15 mouse cellular contexts compared by ENCODE assay signal in genomic region chr17:14167594-14167993, GRCm38 (mm10). TPM values are rescaled to one million over a fixed set of nuclear protein-coding genes. Genes with fewer than 3 reads are reported as not detected.
DNase-seq lines count a peak whose midpoint lies in the region; ATAC-seq and TF ChIP-seq lines count a peak whose summit lies in the region.
"Had no signal": no experiment of that assay in that cellular context is flagged by ENCODE, and none has a peak within 500 bp of the region (broad histone marks: within the 10 kb centered on the region; RNA-seq: fewer than 3 reads in every experiment).

No protein-coding gene starts in this region.

- no peak overlapping the region for H3K9ac ChIP-seq in hindbrain, postnatal 0 days (replicated peaks; ENCODE audit: low read length)
- no peak overlapping the region for H3K9ac ChIP-seq in hindbrain, embryonic 14.5 days
- H3K9ac ChIP-seq: midbrain, embryonic 13.5 days had no signal

- peaks cover 22% of the 10 kb centered on the region for H3K4me1 ChIP-seq in hindbrain, postnatal 0 days (ENCODE audit: insufficient read depth, low read length)
- H3K4me1 ChIP-seq in hindbrain, embryonic 14.5 days (replicated peaks; ENCODE audit: control insufficient read depth, insufficient read depth, low read length) = peaks cover 19% of the 10 kb centered on the region

- H3K36me3 ChIP-seq in hindbrain, postnatal 0 days (ENCODE audit: insufficient read depth, low read length) = no peaks in the 10 kb centered on the region
- no peaks in the 10 kb centered on the region for H3K36me3 ChIP-seq in hindbrain, embryonic 14.5 days (replicated peaks; ENCODE audit: control insufficient read depth, insufficient read depth)
- H3K36me3 ChIP-seq: limb, embryonic 10.5 days; midbrain, embryonic 13.5 days had no signal

- TF ChIP-seq CTCF in hindbrain, postnatal 0 days (IDR thresholded peaks at IDR 0.05; ENCODE audit: low read depth) = no peak

- H3K4me2 ChIP-seq in hindbrain, postnatal 0 days (ENCODE audit: low read depth, low read length) = no peak overlapping the region
- H3K4me2 ChIP-seq in hindbrain, embryonic 14.5 days (replicated peaks) = no peak overlapping the region
- H3K4me2 ChIP-seq: midbrain, embryonic 13.5 days had no signal

- H3K27me3 ChIP-seq in hindbrain, postnatal 0 days (ENCODE audit: insufficient read depth, low read length) = no peaks in the 10 kb centered on the region
- no peaks in the 10 kb centered on the region for H3K27me3 ChIP-seq in hindbrain, embryonic 14.5 days (ENCODE audit: control insufficient read depth, insufficient read depth, low read length)
- H3K27me3 ChIP-seq: midbrain, embryonic 13.5 days; Patski had no signal

- no peak overlapping the region for H3K27ac ChIP-seq in hindbrain, postnatal 0 days
- no peak overlapping the region for H3K27ac ChIP-seq in hindbrain, embryonic 14.5 days
- H3K27ac ChIP-seq: layer of hippocampus, adult 2 months; limb, embryonic 10.5 days; midbrain, embryonic 13.5 days had no signal

- 52% methylated on average over 5 of the region's 5 CpGs for WGBS in hindbrain, postnatal 0 days
- WGBS in hindbrain, embryonic 14.5 days = 75% methylated on average over 5 of the region's 5 CpGs

- peak; percentile 14 for DNase-seq in adrenal gland, postnatal 25 days
- no peak for DNase-seq in adrenal gland, adult 8-10 months
- DNase-seq in hindbrain, postnatal 0 days (ENCODE audit: low spot score) = peak; percentile 63
- no peak for DNase-seq in hindbrain, embryonic 14.5 days (ENCODE audit: low spot score)
- DNase-seq in 3T3-L1 (ENCODE audit: low read depth, low spot score) (peak; percentile 57), MN1 (ENCODE audit: low spot score) (no peak)
- peak; percentile 86 for DNase-seq in kidney, postnatal 10 days
- no peak for DNase-seq in embryo, embryonic 9.5 days (ENCODE audit: extremely low spot score)
- DNase-seq: B cell, adult 2 months had no signal

- 0 out of 2 replicates have a peak, but pooled peaks have one; percentile 8 for ATAC-seq in hindbrain, postnatal 0 days
- no peak for ATAC-seq in hindbrain, embryonic 14.5 days (ENCODE audit: low FRiP score)
- ATAC-seq: lung, postnatal 0 days; midbrain, embryonic 13.5 days; Patski had no signal

- no peaks in the 10 kb centered on the region for H3K9me3 ChIP-seq in hindbrain, postnatal 0 days (ENCODE audit: low read length)
- no peaks in the 10 kb centered on the region for H3K9me3 ChIP-seq in hindbrain, embryonic 14.5 days (ENCODE audit: control insufficient read depth, low read length)
- H3K9me3 ChIP-seq: limb, embryonic 10.5 days; midbrain, embryonic 13.5 days had no signal

- no peak overlapping the region for H3K4me3 ChIP-seq in hindbrain, postnatal 0 days (ENCODE audit: low read length)
- no peak overlapping the region for H3K4me3 ChIP-seq in hindbrain, embryonic 14.5 days (replicated peaks; ENCODE audit: low read length)
- H3K4me3 ChIP-seq: erythroblast, embryonic 14.5 days; layer of hippocampus, adult 2 months; limb, embryonic 10.5 days; midbrain, embryonic 13.5 days had no signal

RNA-seq across cellular contexts. Expression of gene Dact2, which starts 36.5 kb away (rescaled TPM):
- 0.57 and 0.85 TPM in 2 replicates for total RNA-seq in adrenal gland, postnatal 25 days (2021)
- 1 to 10 TPM in 2 of 4 experiments, under 1 TPM in 2; 0.59 to 1.4 (median 1.1) TPM for total RNA-seq in adrenal gland, adult 8-10 months (2022)
- 18.6 and 25.3 TPM in 2 replicates for total RNA-seq in hindbrain, postnatal 0 days (2014; rRNA removed)
- polyA plus RNA-seq in hindbrain, postnatal 0 days (2015; fragmentation: Nextera tagmentation; extraction: Ambion mirVana) = 2.0 and 2.1 TPM in 2 replicates
- polyA plus RNA-seq in hindbrain, embryonic 14.5 days (2014; fragmentation: Nextera tagmentation; extraction: Ambion mirVana) = 3.0 and 3.1 TPM in 2 replicates
- polyA plus RNA-seq: erythroblast, embryonic 14.5 days had no signal

Comparison
In these comparisons a context has a peak if more than half of its experiments do, and no peak if none do; other contexts are left out.
1. DNase-seq: peak in adrenal gland, postnatal 25 days (single experiment), hindbrain, postnatal 0 days (single experiment), 3T3-L1 (single experiment) and kidney, postnatal 10 days (single experiment); none in adrenal gland, adult 8-10 months (single experiment), hindbrain, embryonic 14.5 days (single experiment), MN1 (single experiment) and embryo, embryonic 9.5 days (single experiment).